Mouse (Mus musculus) liver, adult 2 months (tissue): ENCODE data around the gene Trank1.

Experiments
- CTCF ChIP-seq: fragments of 200-500 bp; IDR thresholded peaks from 2 replicates; pipeline ENCODE4 v1.5.1; 2011; ENCODE audit warnings: low read depth, low read length, control low read depth
- POLR2A ChIP-seq: fragments of 200-500 bp; IDR thresholded peaks from 2 replicates; pipeline ENCODE4 v1.6.1; 2011; ENCODE audit warnings: low read length, control low read depth; ENCODE audit not compliant: insufficient read depth; ENCODE audit errors: extremely low read depth

- TF ChIP-seq CTCF, result no peak
- no peak for TF ChIP-seq POLR2A
Observed at GRCm38 (mm10) chr9:111372079-111372478, 60.5 kb downstream of the Trank1 start.
